Mouse (Mus musculus) cerebellum, adult 2 months (tissue): ENCODE measurements around the gene Ikbkg.

ENCODE experiments used
- CTCF ChIP-seq: fragments of 200-500 bp; IDR thresholded peaks from 2 replicates; pipeline ENCODE4 v1.5.1; 2011; ENCODE audit warnings: low read depth, mild to moderate bottlenecking, control low read depth, low read length, moderate library complexity, borderline replicate concordance; ENCODE audit not compliant: insufficient read depth
- POLR2A ChIP-seq: fragments of 200-500 bp; IDR thresholded peaks from 2 replicates; pipeline ENCODE4 v1.6.1; 2011; ENCODE audit warnings: low read length, control low read depth, borderline replicate concordance; ENCODE audit not compliant: insufficient read depth

- TF ChIP-seq CTCF, result no peak
- TF ChIP-seq POLR2A, result no peak
Observed at GRCm38 (mm10) chrX:74451157-74451912, 58.2 kb downstream of the Ikbkg start.
